Mouse (Mus musculus) liver, embryonic 12.5 days (tissue): ENCODE measurements around the gene 2610318N02Rik. TPM values are rescaled to one million over a fixed set of nuclear protein-coding genes. Genes with fewer than 3 reads are reported as not detected.
"Not testable (repeated sequence)": the region's sequence is repeated elsewhere in the genome, so short reads cannot be mapped to it uniquely, and the experiment has no call there.

Source experiments
- ATAC-seq: fragments of 200-750 bp; cut with Nextera tagmentation; 2 replicates; pipeline ENCODE4 v1.8.0; 2017; ENCODE audit warnings: moderate number of reproducible peaks, mild to moderate bottlenecking, moderate library complexity
- H3K27ac ChIP-seq: fragments of 300-500 bp; sonication (generic); 2 replicates; pipeline ENCODE4 v1.5.1; 2016; ENCODE audit warnings: mild to moderate bottlenecking
- H3K27me3 ChIP-seq: fragments of 300-500 bp; sonication (generic); replicated peaks from 2 replicates; pipeline ENCODE4 v1.6.1; 2016; ENCODE audit warnings: mild to moderate bottlenecking, moderate library complexity
- H3K36me3 ChIP-seq: fragments of 300-500 bp; sonication (generic); 2 replicates; pipeline ENCODE4 v1.6.1; 2016; ENCODE audit warnings: mild to moderate bottlenecking, moderate library complexity
- H3K4me1 ChIP-seq: fragments of 300-500 bp; sonication (generic); 2 replicates; pipeline ENCODE4 v1.6.1; 2016
- H3K4me2 ChIP-seq: fragments of 300-500 bp; sonication (generic); 2 replicates; pipeline ENCODE4 v1.6.1; 2016; ENCODE audit warnings: mild to moderate bottlenecking, moderate library complexity
- H3K4me3 ChIP-seq: fragments of 300-500 bp; sonication (generic); 2 replicates; pipeline ENCODE4 v1.5.1; 2016; ENCODE audit warnings: mild to moderate bottlenecking, moderate library complexity
- H3K9ac ChIP-seq: fragments of 300-500 bp; sonication (generic); 2 replicates; pipeline ENCODE4 v1.6.1; 2016; ENCODE audit warnings: mild to moderate bottlenecking, moderate library complexity
- H3K9me3 ChIP-seq: fragments of 300-500 bp; sonication (generic); replicated peaks from 2 replicates; pipeline ENCODE4 v1.6.1; 2016; ENCODE audit warnings: mild to moderate bottlenecking, moderate library complexity
- WGBS: fragments of 180-500 bp; shearing (Covaris S2); methylation state at CpG from one replicate; pipeline ENCODE4 v1.1.7; 2016; ENCODE audit not compliant: insufficient replicate concordance; 5-methylcytosine and 5-hydroxymethylcytosine counted together
- polyA plus RNA-seq: library from polyadenylated mRNA; unstranded; fragments of >200 nt; fragmentation: Nextera tagmentation; extraction: Ambion mirVana; gene quantifications from 2 replicates; pipeline ENCODE4 v1.2.1, GENCODE M21; 2016

The 2610318N02Rik gene
- 31.9 and 33.4 TPM in 2 replicates for polyA plus RNA-seq

- H3K36me3 ChIP-seq = peaks cover 40% of the 10 kb centered on the region
- peak within 1 kb of the TSS; percentile 78 for H3K27ac ChIP-seq
- WGBS = under 1% methylated on average over 25 of the region's 25 CpGs
- peak within 1 kb of the TSS; percentile 63 for H3K4me3 ChIP-seq
- H3K9me3 ChIP-seq = no peaks in the 10 kb centered on the region
- peak within 1 kb of the TSS; percentile 83 for H3K4me2 ChIP-seq
- H3K27me3 ChIP-seq = no peaks in the 10 kb centered on the region
- peak within 1 kb of the TSS; percentile 66 for H3K9ac ChIP-seq
- H3K4me1 ChIP-seq = peaks cover 25% of the 10 kb centered on the region
- ATAC-seq = peak; percentile 97
These were observed at the start of gene 2610318N02Rik for GRCm38 (mm10) chr16:17124871-17125520. Gene 2610318N02Rik (minus strand): TSS chr16:17125167.

GRCm38 (mm10) chr16:17168049-17168448, 43.1 kb upstream of the 2610318N02Rik start:
- Histone ChIP-seq H3K27ac (no peak overlapping the region), H3K4me1 (no peaks in the 10 kb centered on the region), H3K36me3 (peaks cover 86% of the 10 kb centered on the region), H3K4me3 (no peak overlapping the region), H3K27me3 (no peaks in the 10 kb centered on the region), H3K9me3 (no peaks in the 10 kb centered on the region), H3K4me2 (no peak overlapping the region), H3K9ac (no peak overlapping the region)
- no peak for ATAC-seq
- 81% methylated on average over 5 of the region's 5 CpGs for WGBS

- Histone ChIP-seq H3K27me3 (no peaks in the 10 kb centered on the region), H3K36me3 (peaks cover 84% of the 10 kb centered on the region), H3K4me1 (no peaks in the 10 kb centered on the region), H3K4me3 (no peak overlapping the region), H3K4me2 (no peak overlapping the region), H3K9ac (no peak overlapping the region), H3K27ac (no peak overlapping the region), H3K9me3 (no peaks in the 10 kb centered on the region)
- no peak for ATAC-seq
These were observed 42.2 kb upstream of the 2610318N02Rik start for GRCm38 (mm10) chr16:17167179-17167578.

GRCm38 (mm10) chr16:17165478-17165877, 40.5 kb upstream of the 2610318N02Rik start:
- 71% methylated on average over 1 of the region's 1 CpGs for WGBS
- ATAC-seq = not testable (repeated sequence)
- peaks cover 76% of the 10 kb centered on the region for H3K36me3 ChIP-seq

GRCm38 (mm10) chr16:17154346-17154745, 29.4 kb upstream of the 2610318N02Rik start:
- 82% methylated on average over 2 of the region's 2 CpGs for whole genome bisulfite sequencing
- Histone ChIP-seq H3K4me2 (no peak overlapping the region), H3K9me3 (no peaks in the 10 kb centered on the region), H3K4me3 (no peak overlapping the region), H3K27ac (no peak overlapping the region), H3K4me1 (no peaks in the 10 kb centered on the region), H3K27me3 (no peaks in the 10 kb centered on the region), H3K36me3 (peaks cover 83% of the 10 kb centered on the region), H3K9ac (no peak overlapping the region)
- ATAC-seq = no peak

More at GRCm38 (mm10) chr16:17165478-17165877, 40.5 kb upstream of the 2610318N02Rik start:
- H3K9me3 ChIP-seq, H3K4me3 ChIP-seq, H3K4me1 ChIP-seq, H3K9ac ChIP-seq, H3K27ac ChIP-seq, H3K4me2 ChIP-seq, H3K27me3 ChIP-seq: not testable (repeated sequence)

- H3K27ac ChIP-seq = no peak overlapping the region
- no peak overlapping the region for H3K9ac ChIP-seq
- peaks cover 19% of the 10 kb centered on the region for H3K4me1 ChIP-seq
- H3K9me3 ChIP-seq = no peaks in the 10 kb centered on the region
- H3K4me2 ChIP-seq = no peak overlapping the region
- no peak overlapping the region for H3K4me3 ChIP-seq
- 82% methylated on average over 4 of the region's 4 CpGs for WGBS
- H3K27me3 ChIP-seq = no peaks in the 10 kb centered on the region
- ATAC-seq = no peak
- peaks cover 59% of the 10 kb centered on the region for H3K36me3 ChIP-seq
These were observed 26.9 kb upstream of the 2610318N02Rik start for GRCm38 (mm10) chr16:17151874-17152273.

GRCm38 (mm10) chr16:17150520-17151258, 25.7 kb upstream of the 2610318N02Rik start:
- H3K27ac ChIP-seq = no peak overlapping the region
- peaks cover 22% of the 10 kb centered on the region for H3K4me1 ChIP-seq
- H3K4me2 ChIP-seq = no peak overlapping the region
- H3K4me3 ChIP-seq = no peak overlapping the region
- no peaks in the 10 kb centered on the region for H3K9me3 ChIP-seq
- 71% methylated on average over 7 of the region's 7 CpGs for WGBS
- H3K9ac ChIP-seq = no peak overlapping the region
- H3K27me3 ChIP-seq = no peaks in the 10 kb centered on the region
- ATAC-seq = no peak
- peaks cover 47% of the 10 kb centered on the region for H3K36me3 ChIP-seq

GRCm38 (mm10) chr16:17148084-17148483, 23.1 kb upstream of the 2610318N02Rik start:
- H3K27ac ChIP-seq = peak overlapping the region; percentile 41; the same call in 1 of the 2 replicates
- ATAC-seq = peak; percentile 51
- H3K27me3 ChIP-seq = no peaks in the 10 kb centered on the region
- peak overlapping the region; percentile 69 for H3K4me3 ChIP-seq
- H3K4me1 ChIP-seq = peaks cover 22% of the 10 kb centered on the region
- H3K9me3 ChIP-seq = no peaks in the 10 kb centered on the region
- WGBS = 4% methylated on average over 16 of the region's 16 CpGs
- peak overlapping the region; percentile 71 for H3K9ac ChIP-seq
- H3K36me3 ChIP-seq = peaks cover 24% of the 10 kb centered on the region
- peak overlapping the region; percentile 99 for H3K4me2 ChIP-seq

GRCm38 (mm10) chr16:17147391-17147929, 22.5 kb upstream of the 2610318N02Rik start:
- Histone ChIP-seq H3K27me3 (no peaks in the 10 kb centered on the region), H3K4me3 (peak overlapping the region; percentile 69), H3K4me1 (peaks cover 22% of the 10 kb centered on the region), H3K4me2 (peak overlapping the region; percentile 99), H3K9me3 (no peaks in the 10 kb centered on the region), H3K9ac (peak overlapping the region; percentile 71), H3K36me3 (peaks cover 18% of the 10 kb centered on the region), H3K27ac (peak overlapping the region; percentile 49; the same call in 1 of the 2 replicates)
- ATAC-seq = peak; percentile 23
- 2% methylated on average over 41 of the region's 41 CpGs for WGBS

- Histone ChIP-seq H3K4me1 (peaks cover 22% of the 10 kb centered on the region), H3K27me3 (no peaks in the 10 kb centered on the region), H3K4me2 (peak within 1 kb of the TSS; percentile 99), H3K27ac (peak within 1 kb of the TSS; percentile 49; the same call in 1 of the 2 replicates), H3K4me3 (peak within 1 kb of the TSS; percentile 69), H3K36me3 (peaks cover 11% of the 10 kb centered on the region), H3K9ac (peak within 1 kb of the TSS; percentile 71), H3K9me3 (no peaks in the 10 kb centered on the region)
- peak; percentile 80 for ATAC-seq
- WGBS = under 1% methylated on average over 34 of the region's 34 CpGs
These were observed 21.8 kb upstream of the 2610318N02Rik start, which contains the start of gene Ccdc116 for GRCm38 (mm10) chr16:17146772-17147235. Gene Ccdc116 (minus strand): TSS chr16:17147229.

- Histone ChIP-seq H3K27ac (no peak within 1 kb of the TSS), H3K9me3 (no peaks in the 10 kb centered on the region), H3K9ac (no peak within 1 kb of the TSS), H3K4me1 (peaks cover 27% of the 10 kb centered on the region), H3K27me3 (peaks cover 4% of the 10 kb centered on the region; the same call in 1 of the 2 replicates), H3K4me2 (no peak within 1 kb of the TSS), H3K4me3 (no peak within 1 kb of the TSS), H3K36me3 (no peaks in the 10 kb centered on the region)
- 25% methylated on average over 7 of the region's 7 CpGs for WGBS
- ATAC-seq = peak; percentile 36; the same call in 1 of the 2 replicates
These were observed 19.4 kb upstream of the 2610318N02Rik start, which contains the start of gene Ydjc for GRCm38 (mm10) chr16:17144339-17144738. Gene Ydjc (plus strand): TSS chr16:17144621.

- no peaks in the 10 kb centered on the region for H3K36me3 ChIP-seq
- H3K9ac ChIP-seq = no peak overlapping the region
- peaks cover 11% of the 10 kb centered on the region for H3K4me1 ChIP-seq
- WGBS = 75% methylated on average over 15 of the region's 15 CpGs
- H3K27me3 ChIP-seq = peaks cover 11% of the 10 kb centered on the region
- H3K9me3 ChIP-seq = no peaks in the 10 kb centered on the region
- ATAC-seq = no peak
- H3K4me3 ChIP-seq = no peak overlapping the region
- H3K27ac ChIP-seq = no peak overlapping the region
- no peak overlapping the region for H3K4me2 ChIP-seq
These were observed 12.4 kb upstream of the 2610318N02Rik start for GRCm38 (mm10) chr16:17137355-17137754.
